Mouse (Mus musculus) MEL (cell line): ENCODE data around the gene Fut9. TPM values are rescaled to one million over a fixed set of nuclear protein-coding genes. Genes with fewer than 3 reads are reported as not detected.

Source experiments
- DNase-seq: peaks from one replicate; pipeline ENCODE4 v3.0.0; 2011; ENCODE audit warnings: low read depth, low spot score
- H3K27ac ChIP-seq: 2 replicates; pipeline ENCODE4 v1.5.1; 2012; ENCODE audit warnings: low read depth, mild to moderate bottlenecking, control low read depth, low read length, moderate library complexity; ENCODE audit not compliant: control insufficient read depth
- H3K27me3 ChIP-seq, 2 experiments: fragments of 150-350 bp in 1 of 2; sonication (generic) in 1 of 2; 2 replicates each; pipeline ENCODE4 v1.6.1; 2012; ENCODE audit warnings: low read length in 2 of 2, mild to moderate bottlenecking in 2 of 2, improper control_type of control experiment in 1 of 2, moderate library complexity in 1 of 2; ENCODE audit not compliant: insufficient read depth in 2 of 2, control insufficient read depth in 1 of 2
- H3K36me3 ChIP-seq, 2 experiments: 2 replicates each; pipeline ENCODE4 v1.6.1; 2012 to 2014; ENCODE audit warnings: low read length in 2 of 2, improper control_type of control experiment in 1 of 2, inconsistent platforms in 1 of 2, mild to moderate bottlenecking in 1 of 2; ENCODE audit not compliant: insufficient read depth in 2 of 2, control insufficient read depth in 1 of 2
- H3K4me1 ChIP-seq, 2 experiments: fragments of 150-350 bp in 1 of 2; sonication (generic) in 1 of 2; 2 replicates each; pipeline ENCODE4 v1.6.1; 2012; ENCODE audit warnings: low read length in 2 of 2, improper control_type of control experiment in 1 of 2, mild to moderate bottlenecking in 1 of 2; ENCODE audit not compliant: insufficient read depth in 2 of 2, control insufficient read depth in 1 of 2
- H3K4me3 ChIP-seq, 2 experiments: fragments of 150-350 bp in 1 of 2; sonication (generic) in 1 of 2; 2 replicates each; pipeline ENCODE4 v1.5.1; 2012; ENCODE audit warnings: low read depth in 2 of 2, low read length in 2 of 2, mild to moderate bottlenecking in 2 of 2, moderate library complexity in 2 of 2, control low read depth in 1 of 2, improper control_type of control experiment in 1 of 2; ENCODE audit not compliant: control insufficient read depth in 1 of 2, insufficient read depth in 1 of 2
- H3K79me2 ChIP-seq: 2 replicates; pipeline ENCODE4 v1.6.1; 2012; ENCODE audit warnings: mild to moderate bottlenecking, low read length, moderate library complexity; ENCODE audit not compliant: control insufficient read depth, poor library complexity, insufficient read depth
- H3K9ac ChIP-seq: 2 replicates; pipeline ENCODE4 v1.6.1; 2012; ENCODE audit warnings: low read depth, mild to moderate bottlenecking, control low read depth, low read length, moderate library complexity; ENCODE audit not compliant: control insufficient read depth, poor library complexity, severe bottlenecking
- H3K9me3 ChIP-seq: fragments of 150-350 bp; sonication (generic); replicated peaks from 2 replicates; pipeline ENCODE4 v1.6.1; 2012; ENCODE audit warnings: mild to moderate bottlenecking, low read length, improper control_type of control experiment, moderate library complexity; ENCODE audit not compliant: insufficient read depth
- BHLHE40 ChIP-seq: IDR thresholded peaks from 2 replicates; pipeline ENCODE4 v1.6.1; 2012; ENCODE audit warnings: low read depth, mild to moderate bottlenecking, inconsistent platforms, low read length, improper control_type of control experiment, borderline replicate concordance
- CTCF ChIP-seq, 3 experiments: IDR thresholded peaks in 2 of 3; conservative IDR thresholded peaks in 1 of 3; 2 replicates each; pipeline ENCODE4 v1.5.1; 2011 to 2012; ENCODE audit warnings: low read length in 3 of 3, low read depth in 2 of 3, mild to moderate bottlenecking in 2 of 3, improper control_type of control experiment in 1 of 3, inconsistent platforms in 1 of 3, mixed read lengths in 1 of 3, moderate library complexity in 1 of 3; ENCODE audit not compliant: control insufficient read depth in 1 of 3, insufficient read depth in 1 of 3, poor library complexity in 1 of 3, severe bottlenecking in 1 of 3
- EP300 ChIP-seq, 2 experiments: IDR thresholded peaks; 2 replicates each; pipeline ENCODE4 v1.6.1; 2011; ENCODE audit warnings: improper control_type of control experiment in 2 of 2, low read length in 2 of 2, low read depth in 1 of 2, mild to moderate bottlenecking in 1 of 2
- ETS1 ChIP-seq: IDR thresholded peaks from 2 replicates; pipeline ENCODE4 v1.6.1; 2012; ENCODE audit warnings: low read depth, mild to moderate bottlenecking, inconsistent platforms, low read length, improper control_type of control experiment, moderate library complexity
- GABPA ChIP-seq: IDR thresholded peaks from 2 replicates; pipeline ENCODE4 v1.6.1; 2012; ENCODE audit warnings: low read depth, mild to moderate bottlenecking, inconsistent platforms, low read length, improper control_type of control experiment, moderate library complexity
- JUND ChIP-seq: IDR thresholded peaks from 2 replicates; pipeline ENCODE4 v1.6.1; 2011; ENCODE audit warnings: low read depth, mild to moderate bottlenecking, improper control_type of control experiment, low read length
- KAT2A ChIP-seq: conservative IDR thresholded peaks from 2 replicates; pipeline ENCODE4 v1.6.1; 2012; ENCODE audit warnings: low read depth, low read length, improper control_type of control experiment, inconsistent platforms
- MAFK ChIP-seq: IDR thresholded peaks from 2 replicates; pipeline ENCODE4 v1.6.1; 2011; ENCODE audit warnings: low read depth, mild to moderate bottlenecking, low read length, improper control_type of control experiment, borderline replicate concordance
- MXI1 ChIP-seq: IDR thresholded peaks from 2 replicates; pipeline ENCODE4 v1.6.1; 2011; ENCODE audit warnings: mild to moderate bottlenecking, low read depth, low read length, improper control_type of control experiment
- NELFE ChIP-seq: IDR thresholded peaks from 2 replicates; pipeline ENCODE4 v1.6.1; 2011; ENCODE audit warnings: low read depth, low read length, improper control_type of control experiment
- NRF1 ChIP-seq: IDR thresholded peaks from 2 replicates; pipeline ENCODE4 v1.6.1; 2014; ENCODE audit warnings: low read depth, mild to moderate bottlenecking, inconsistent platforms, low read length, improper control_type of control experiment, moderate library complexity; ENCODE audit not compliant: poor library complexity, insufficient read depth, severe bottlenecking
- POLR2AphosphoS5 ChIP-seq: IDR thresholded peaks from 2 replicates; pipeline ENCODE4 v1.6.1; 2012; ENCODE audit warnings: low read depth, borderline replicate concordance, mild to moderate bottlenecking, inconsistent platforms, low read length, moderate library complexity, mixed read lengths
- RAD21 ChIP-seq: IDR thresholded peaks from 2 replicates; pipeline ENCODE4 v1.6.1; 2011; ENCODE audit warnings: mild to moderate bottlenecking, low read depth, low read length, improper control_type of control experiment
- SIN3A ChIP-seq: IDR thresholded peaks from 2 replicates; pipeline ENCODE4 v1.6.1; 2012; ENCODE audit warnings: low read length, improper control_type of control experiment, inconsistent platforms
- TAL1 ChIP-seq: IDR thresholded peaks from 2 replicates; pipeline ENCODE4 v1.6.1; 2012; ENCODE audit warnings: mild to moderate bottlenecking, inconsistent platforms, low read length, moderate library complexity, mixed read lengths
- TBP ChIP-seq: IDR thresholded peaks from 2 replicates; pipeline ENCODE4 v1.8.0; 2011; ENCODE audit warnings: low read depth, low read length, improper control_type of control experiment
- TCF12 ChIP-seq: IDR thresholded peaks from 2 replicates; pipeline ENCODE4 v1.6.1; 2014; ENCODE audit warnings: low read depth, mild to moderate bottlenecking, inconsistent platforms, low read length, improper control_type of control experiment, moderate library complexity
- USF1 ChIP-seq: IDR thresholded peaks from 2 replicates; pipeline ENCODE4 v1.6.1; 2014; ENCODE audit warnings: low read depth, mild to moderate bottlenecking, inconsistent platforms, low read length, improper control_type of control experiment, moderate library complexity
- ZC3H11A ChIP-seq: IDR thresholded peaks from 2 replicates; pipeline ENCODE4 v1.6.1; 2012; ENCODE audit warnings: low read depth, mild to moderate bottlenecking, inconsistent platforms, low read length, improper control_type of control experiment
- ZNF384 ChIP-seq: IDR thresholded peaks from 2 replicates; pipeline ENCODE4 v1.6.1; 2012; ENCODE audit warnings: low read depth, mild to moderate bottlenecking, inconsistent platforms, low read length, improper control_type of control experiment
- polyA plus RNA-seq, 2 experiments: library from polyadenylated mRNA; stranded (reverse) in 1 of 2; unstranded in 1 of 2; fragments of >175 nt in 1 of 2; fragments of >200 nt in 1 of 2; gene quantifications; 2 replicates each; pipeline versions ENCODE4 v1.2.1 to v1.2.4; 2012; ENCODE audit warnings: low replicate concordance in 2 of 2, low read depth in 1 of 2; ENCODE audit not compliant: insufficient read length in 2 of 2, insufficient read depth in 1 of 2, missing spikeins in 1 of 2
- total RNA-seq: library from RNA; depleted of rRNA; stranded (reverse); fragments of 300-350 nt; gene quantifications from 2 replicates; pipeline ENCODE4 v1.2.3, GENCODE M21; 2012

Fut9 gene
- total and polyA plus RNA-seq, 3 experiments = not detected

DNA sequence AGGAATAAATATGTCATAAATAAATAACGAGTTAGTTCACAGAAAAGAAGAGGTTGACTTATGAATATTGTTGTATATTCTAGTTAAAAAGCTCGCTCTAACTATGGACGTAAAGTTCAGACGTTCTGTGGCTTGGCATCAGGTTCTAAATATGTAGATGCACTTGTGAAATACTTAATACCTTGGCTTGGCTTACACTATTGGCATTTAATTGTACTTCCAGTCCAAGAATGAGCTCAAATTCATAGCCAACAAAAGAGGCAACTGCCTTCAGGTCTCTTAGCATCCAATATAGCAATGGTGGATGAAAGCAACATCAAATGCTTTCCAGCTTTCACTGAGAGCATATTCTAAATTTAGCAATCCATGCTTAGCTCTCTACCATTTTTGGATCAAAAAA lies 182.7 kb downstream of the Fut9 start:
- Histone ChIP-seq H3K27me3 (no peaks in the 10 kb centered on the region), H3K9ac (no peak overlapping the region), H3K36me3 (no peaks in the 10 kb centered on the region), H3K79me2 (no peaks in the 10 kb centered on the region), H3K9me3 (no peaks in the 10 kb centered on the region), H3K27ac (no peak overlapping the region), H3K4me1 (no peaks in the 10 kb centered on the region), H3K4me3 (no peak overlapping the region)
- TF ChIP-seq ZC3H11A (no peak), CTCF (IDR thresholded peaks at IDR 0.05 in 2 of 3, conservative IDR thresholded peaks at IDR 0.05 in 1 of 3; ENCODE audit: control insufficient read depth in 1 of 3, insufficient read depth in 1 of 3, low read depth in 2 of 3, low read length in 3 of 3, poor library complexity in 1 of 3, severe bottlenecking in 1 of 3) (no peak), GABPA (no peak), NELFE (no peak), ZNF384 (no peak), ETS1 (no peak), MAFK (no peak), BHLHE40 (no peak), MXI1 (no peak), TAL1 (no peak), JUND (no peak), POLR2AphosphoS5 (no peak)
- DNase-seq = no peak

DNA sequence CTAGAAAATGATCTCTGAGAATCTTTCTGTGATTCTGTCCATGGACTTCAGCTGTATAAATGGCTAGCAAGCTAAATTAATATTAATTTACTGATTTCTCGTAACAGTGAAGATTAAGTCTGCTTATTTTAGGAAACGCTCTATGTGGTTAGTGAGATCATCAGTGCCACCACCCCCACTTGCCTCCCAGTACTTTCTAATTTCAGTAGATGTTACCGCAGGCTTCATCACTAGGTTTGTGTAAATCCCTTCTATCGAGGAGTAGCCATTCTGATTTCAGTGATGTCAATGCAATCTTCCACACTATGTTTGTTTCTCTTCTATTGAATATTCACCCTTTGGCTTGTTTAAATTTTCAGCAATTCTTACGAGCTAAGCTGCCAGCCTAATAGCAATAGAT lies 186.6 kb downstream of the Fut9 start:
- no peaks in the 10 kb centered on the region for H3K4me1 ChIP-seq
- H3K4me3 ChIP-seq = no peak overlapping the region
- no peak for TF ChIP-seq TCF12
- TF ChIP-seq KAT2A = no peak
- no peak for TF ChIP-seq USF1
- TF ChIP-seq NRF1 = no peak
- TF ChIP-seq POLR2AphosphoS5 = no peak
- no peak for TF ChIP-seq TBP
- TF ChIP-seq SIN3A = no peak
- no peak for TF ChIP-seq BHLHE40
- TF ChIP-seq RAD21 = no peak
- TF ChIP-seq MAFK = no peak
- TF ChIP-seq GABPA = no peak
- TF ChIP-seq EP300 (IDR thresholded peaks at IDR 0.05; ENCODE audit: low read depth in 1 of 2, low read length in 2 of 2) = no peak
- DNase-seq = no peak
- H3K36me3 ChIP-seq = no peaks in the 10 kb centered on the region
- no peak overlapping the region for H3K9ac ChIP-seq
- H3K79me2 ChIP-seq = no peaks in the 10 kb centered on the region
- H3K27me3 ChIP-seq = no peaks in the 10 kb centered on the region
- no peaks in the 10 kb centered on the region for H3K9me3 ChIP-seq
- H3K27ac ChIP-seq = no peak overlapping the region
